Mouse (Mus musculus): ENCODE measurements around the gene Plekhm2.

GRCm38 (mm10) chr4:141688505-141688904, 23.8 kb upstream of the Plekhm2 start:
- TF ChIP-seq POLR2A (IDR thresholded peaks at IDR 0.05; ENCODE audit: control insufficient read depth, low read depth, low read length), result no peak
- no peak for TF ChIP-seq CTCF (IDR thresholded peaks at IDR 0.05; ENCODE audit: control insufficient read depth, insufficient read depth, insufficient replicate concordance, low read depth, low read length)
